Mouse (Mus musculus) left cerebral cortex, postnatal 25 days (tissue): ENCODE results near the gene Tmod3. TPM values are rescaled to one million over a fixed set of nuclear protein-coding genes. Genes with fewer than 3 reads are reported as not detected.

Experiments
- DNase-seq, 2 experiments: peaks; one replicate each; pipeline ENCODE4 v3.0.0; 2022; ENCODE audit warnings: low spot score in 2 of 2, mixed read lengths in 1 of 2
- intact Hi-C: fragments of 180-260 bp; cut with DNase I; formaldehyde crosslinking; loops from one replicate; pipeline ENCODE4 v1.15.1; 2025
- total RNA-seq, 2 experiments: library from RNA; stranded (reverse); gene quantifications; 2 replicates each; pipeline ENCODE4 v1.2.3; 2021

The Tmod3 gene
- 10 to 100 TPM; 47.2 to 53.0 TPM for total RNA-seq

DNA sequence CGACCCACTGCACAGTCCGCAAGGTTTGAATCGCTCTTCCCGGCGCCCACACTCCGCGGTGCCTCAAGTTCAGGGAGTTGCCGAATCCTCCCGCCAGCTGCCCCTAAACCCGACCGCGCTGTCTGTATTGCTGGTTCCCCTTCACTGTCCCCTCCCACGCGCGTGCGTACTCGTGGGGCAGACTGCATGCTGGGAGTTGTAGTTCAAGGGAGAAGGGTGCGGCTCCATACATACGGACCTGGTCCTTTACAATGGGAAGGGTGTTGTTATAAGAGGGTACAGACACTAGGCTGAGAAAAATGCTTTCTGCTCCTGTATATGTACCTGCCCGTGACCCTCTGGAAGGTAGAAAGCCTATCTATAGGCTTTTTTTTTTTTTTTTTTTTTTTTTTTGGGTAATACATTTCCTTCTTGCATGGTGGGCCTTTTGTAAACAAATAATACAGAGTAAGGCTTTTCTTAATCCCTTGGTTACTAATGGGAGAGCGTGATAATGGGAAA lies at the start of gene Tmod3:
TSS of gene Tmod3 (minus strand) at position 146 of the 501 bp plus-strand sequence.
- DNase-seq: peak; percentile 92 to 97
- intact Hi-C loops: no loop called here

DNA sequence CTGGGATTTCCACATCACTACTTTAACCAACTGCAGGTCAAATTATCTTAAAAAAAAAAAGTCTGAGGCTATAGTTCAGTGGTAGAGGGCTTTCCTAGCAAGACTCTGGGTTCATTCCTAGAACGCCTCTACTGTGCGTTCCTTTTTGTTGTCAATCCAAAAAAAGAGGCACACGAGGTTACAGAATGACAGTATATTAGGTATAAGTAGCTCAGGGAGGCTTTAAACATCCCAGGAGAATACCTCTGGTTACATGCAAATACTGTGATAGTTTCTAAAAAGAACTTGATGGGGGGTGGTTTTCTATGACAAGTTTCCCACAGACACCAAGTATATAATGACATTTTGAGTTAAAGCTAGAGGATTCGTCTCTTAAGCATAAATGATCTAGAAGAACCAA lies 48.0 kb upstream of the Tmod3 start:
- intact Hi-C loops: no loop called here
- DNase-seq: no peak

DNA sequence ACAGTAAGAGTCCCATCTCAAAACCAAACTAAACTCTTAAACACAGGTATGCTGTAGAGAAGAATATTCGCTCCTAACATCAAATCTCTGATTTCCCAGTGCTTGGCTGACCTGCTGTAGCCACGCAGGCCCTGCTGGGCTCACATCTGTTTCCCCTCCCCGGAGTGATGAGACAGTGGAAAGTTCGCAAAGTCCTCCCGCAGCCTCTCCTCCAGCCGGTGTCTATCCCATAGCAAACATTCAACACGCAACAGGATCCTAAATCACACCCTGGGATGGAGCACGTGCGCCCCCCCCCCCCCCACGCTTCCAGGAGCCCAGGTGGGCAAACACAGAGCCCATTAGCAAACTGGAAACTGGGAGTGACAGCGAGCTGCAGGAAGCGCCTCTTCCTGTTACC lies 42.1 kb upstream of the Tmod3 start:
- intact Hi-C loops: no loop called here
- no peak for DNase-seq

DNA sequence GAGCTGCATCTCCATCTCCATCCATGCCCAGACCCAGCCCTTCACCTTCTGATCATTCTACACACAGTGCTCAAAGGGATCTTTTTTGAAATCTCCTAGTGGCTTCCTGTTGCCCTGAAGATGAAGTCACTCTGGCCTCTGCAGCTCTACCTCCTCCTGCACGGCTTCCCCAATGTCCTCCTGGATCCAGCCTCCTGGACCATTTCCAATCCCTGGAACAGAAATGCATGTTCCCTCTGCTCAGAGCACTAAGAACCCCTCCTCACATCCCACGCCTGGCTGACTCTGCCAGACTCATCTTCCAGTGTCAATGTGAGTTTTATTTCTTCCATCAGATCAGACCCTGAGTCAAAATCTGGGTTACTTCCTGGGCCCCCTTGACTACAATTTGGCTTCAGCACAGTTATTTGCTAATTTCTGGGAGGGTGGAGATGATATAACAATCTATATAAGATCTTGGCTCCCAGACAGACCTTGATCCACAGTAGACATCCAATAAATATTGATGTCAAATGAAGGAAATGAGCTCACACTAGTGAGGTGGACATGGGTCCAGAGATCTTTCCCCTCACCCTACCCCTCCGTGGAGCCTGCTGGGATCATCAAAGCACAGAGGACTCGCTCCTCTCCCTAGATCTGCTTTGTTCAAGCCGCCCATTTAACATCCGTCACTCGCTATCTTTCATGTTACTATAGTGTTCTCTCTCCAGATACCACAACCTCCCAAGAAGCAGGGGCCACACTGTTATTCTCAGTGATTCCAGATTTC lies 40.9 kb upstream of the Tmod3 start:
- DNase-seq: peak; percentile 40 to 69
- intact Hi-C loops: no loop called here

DNA sequence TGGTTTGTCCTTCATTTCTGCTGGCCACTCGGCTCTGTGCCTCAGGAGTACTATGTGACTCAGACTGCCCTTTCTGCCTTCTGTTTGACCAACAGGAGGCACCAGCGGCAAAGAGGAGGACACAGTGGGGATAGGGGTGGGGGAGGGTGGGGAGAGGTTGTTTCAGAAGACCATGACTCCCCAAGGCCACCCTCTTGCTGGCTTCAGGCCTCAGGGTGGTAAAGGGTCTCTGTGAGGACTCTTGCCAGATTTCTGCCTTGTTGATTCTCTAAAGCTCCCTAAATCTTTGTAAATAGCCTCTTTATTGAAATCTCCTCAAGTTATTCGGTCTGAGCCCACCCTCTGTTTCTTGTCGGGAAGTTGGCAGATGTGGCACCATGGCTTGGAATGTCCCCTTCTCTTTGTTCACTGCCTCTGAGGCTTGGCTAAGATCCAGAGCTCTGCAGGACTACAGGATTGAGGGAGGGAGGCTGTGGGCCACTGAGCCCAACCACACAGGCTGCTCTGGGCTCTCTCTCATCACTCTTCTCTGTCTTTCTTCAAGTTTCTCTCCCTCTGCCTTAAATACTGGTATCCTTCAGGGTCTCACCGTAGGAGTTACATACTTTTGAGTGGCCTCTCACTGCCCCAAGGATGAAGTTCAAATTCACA lies 39.9 kb upstream of the Tmod3 start:
- intact Hi-C loops: no loop called here
- peak in 1 of 2 experiments; percentile 61 for DNase-seq

DNA sequence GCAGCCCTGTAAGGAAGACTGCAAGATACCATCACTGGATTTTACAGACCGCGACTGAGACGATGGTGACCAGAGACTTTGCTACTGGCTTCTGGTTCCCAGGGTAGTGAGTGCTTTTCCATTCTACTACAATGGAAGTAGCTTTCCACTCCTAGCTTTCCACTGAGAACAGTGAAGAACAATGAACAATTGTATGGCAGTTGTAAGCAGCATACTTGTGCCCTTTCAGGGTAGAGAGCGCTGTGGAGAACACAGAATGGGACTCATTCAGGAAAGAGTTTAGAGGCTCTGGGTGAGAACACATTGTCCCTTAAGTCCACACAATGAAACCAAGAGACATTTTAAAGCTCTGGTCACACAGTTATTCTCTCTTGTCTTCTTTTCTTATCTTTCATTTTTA lies 38.1 kb upstream of the Tmod3 start:
- no peak for DNase-seq
- intact Hi-C loops: loop anchor here (2.0 kb wide), 1 partner anchor 85 kb away; no protein-coding TSS in a partner anchor

DNA sequence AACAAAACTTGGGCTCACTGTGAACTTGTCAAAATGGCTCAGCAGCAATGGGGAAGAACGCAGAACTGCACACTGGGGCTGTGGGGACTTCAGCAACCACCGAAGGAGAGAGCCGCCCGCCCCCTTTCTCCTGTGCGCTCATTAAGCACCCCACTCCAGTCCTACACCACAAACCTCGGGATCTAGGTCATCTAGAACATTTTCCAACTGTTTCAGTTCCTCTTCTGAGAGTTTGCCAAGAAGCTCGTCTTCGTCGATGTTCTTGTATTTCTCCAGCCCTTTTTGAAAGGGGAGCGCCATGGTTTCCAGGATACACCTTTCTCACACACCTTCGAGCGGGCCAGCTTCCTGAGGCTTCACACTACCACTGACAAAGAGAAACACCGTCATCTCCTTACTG lies 37.6 kb upstream of the Tmod3 start:
- intact Hi-C loops: loop anchor here (2.0 kb wide), 1 partner anchor 86 kb away; no protein-coding TSS in a partner anchor
- peak in 1 of 2 experiments; percentile 18 for DNase-seq

DNA sequence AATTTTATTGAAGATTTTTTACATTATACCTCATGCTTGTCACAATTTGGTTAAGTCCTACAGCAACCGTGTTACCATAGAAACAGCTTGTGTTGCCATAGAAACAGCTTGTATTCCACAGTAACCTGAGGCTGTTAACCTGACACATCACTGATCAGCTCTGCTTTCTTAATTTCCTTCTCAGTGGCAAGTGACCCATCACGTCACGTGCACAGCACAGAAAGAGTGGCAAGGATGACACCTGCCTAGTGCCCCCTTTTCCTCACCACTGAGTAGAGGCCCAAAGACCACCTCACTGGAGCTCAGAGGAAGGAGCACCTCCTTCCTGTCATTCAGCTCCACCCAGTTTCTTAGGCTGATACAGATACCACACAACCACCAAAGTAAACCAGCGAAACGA lies 34.0 kb upstream of the Tmod3 start:
- intact Hi-C loops: no loop called here
- DNase-seq: peak; percentile 56 to 57

DNA sequence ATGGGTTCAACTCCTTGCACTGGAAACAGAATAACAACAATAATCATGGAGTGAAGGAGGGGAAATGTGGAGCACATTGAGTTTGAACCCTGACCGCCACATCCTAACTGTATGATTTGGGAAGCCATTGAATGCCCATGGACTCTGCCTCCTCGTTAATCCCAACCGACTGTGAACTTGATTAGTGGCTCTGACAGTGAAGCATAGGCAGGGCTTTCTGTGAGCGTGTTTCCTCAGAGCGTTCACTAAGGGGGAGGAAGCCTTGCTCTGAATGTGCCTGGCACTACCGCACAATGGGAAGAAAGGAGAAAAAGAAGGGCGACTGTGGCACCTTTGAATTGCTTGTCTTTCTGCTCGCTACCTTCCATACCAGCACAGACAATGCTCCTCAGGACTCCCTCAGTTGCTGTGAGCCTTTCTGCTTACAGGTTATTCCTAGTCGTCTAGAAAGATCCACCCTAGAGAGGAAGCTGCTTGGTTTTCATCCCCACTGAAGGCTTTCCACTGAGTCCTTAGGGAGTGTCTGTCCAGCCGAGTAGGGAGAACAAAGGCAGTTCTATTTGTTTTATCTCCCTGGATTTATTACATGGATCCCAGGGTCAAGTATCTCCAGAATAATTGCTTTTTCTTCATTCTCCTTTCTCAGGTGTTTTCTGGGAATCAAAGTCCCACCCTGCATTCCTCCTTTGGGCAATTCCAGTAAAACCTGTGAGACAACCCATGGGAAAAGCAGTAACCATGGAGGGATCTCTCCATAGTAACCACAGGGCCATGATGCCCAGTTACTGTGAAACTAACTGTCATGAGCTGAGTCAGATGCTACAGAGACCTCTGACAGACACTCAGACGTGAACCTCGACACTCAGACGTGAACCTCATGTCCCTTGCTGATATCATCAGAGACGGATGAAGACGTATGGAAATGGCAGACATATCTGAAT lies 30.7 kb upstream of the Tmod3 start:
- intact Hi-C loops: loop anchor here (10.0 kb wide), 1 partner anchor 295 kb away; no protein-coding TSS in a partner anchor
- no peak for DNase-seq

DNA sequence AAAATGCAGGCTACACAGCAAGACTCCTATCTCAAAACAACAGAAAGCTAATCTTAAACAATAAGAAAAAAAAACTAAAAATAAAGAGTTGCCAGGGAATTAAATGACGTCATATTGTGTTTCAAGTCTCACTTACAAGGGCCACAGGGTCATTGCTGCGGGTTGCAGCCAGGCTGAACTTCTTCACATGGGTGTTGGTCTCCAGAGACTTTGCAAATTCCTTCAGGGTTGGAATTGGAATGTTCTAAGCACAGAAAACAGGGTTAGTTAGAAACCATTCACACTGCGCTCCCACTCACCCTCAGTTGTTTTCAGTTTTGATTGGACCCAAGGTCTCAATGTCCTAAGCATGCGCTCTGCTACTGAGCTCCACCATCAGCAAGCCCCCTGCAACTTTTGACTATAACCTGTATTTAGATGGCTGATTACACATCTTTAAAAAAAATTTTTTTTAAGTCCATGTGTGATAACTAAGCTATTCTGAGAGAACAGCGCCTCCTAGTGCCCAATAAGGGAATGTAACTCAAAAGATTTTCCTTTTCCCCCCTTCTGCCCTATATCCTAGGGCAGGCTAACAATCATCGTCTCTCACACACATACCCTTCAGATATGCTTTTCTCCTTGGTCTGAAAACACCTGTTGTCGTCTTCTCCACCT lies 22.4 kb upstream of the Tmod3 start:
- no peak for DNase-seq
- intact Hi-C loops: loop anchor here (5.0 to 10.0 kb wide), 2 partner anchors 60 to 287 kb away; no protein-coding TSS in a partner anchor

DNA sequence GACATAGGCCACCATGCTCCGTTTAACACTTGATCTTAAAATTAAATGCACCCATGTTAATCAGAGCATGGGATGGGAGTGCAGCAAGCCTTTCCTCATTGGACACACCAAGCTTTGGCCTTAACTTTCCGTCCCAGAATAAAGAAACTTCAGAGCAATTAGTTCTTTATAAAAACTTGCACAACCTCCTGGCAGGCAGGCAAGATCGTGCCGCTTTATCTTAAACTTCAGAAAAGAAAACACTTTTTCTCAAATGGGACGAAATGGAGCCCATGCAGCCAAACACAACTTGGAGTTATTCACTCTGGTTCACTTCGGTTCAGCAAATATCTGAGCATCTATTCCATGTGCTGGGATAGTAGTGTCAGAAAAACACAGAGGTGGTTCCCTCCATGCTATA lies 19.9 kb upstream of the Tmod3 start:
- no peak for DNase-seq
- intact Hi-C loops: no loop called here

DNA sequence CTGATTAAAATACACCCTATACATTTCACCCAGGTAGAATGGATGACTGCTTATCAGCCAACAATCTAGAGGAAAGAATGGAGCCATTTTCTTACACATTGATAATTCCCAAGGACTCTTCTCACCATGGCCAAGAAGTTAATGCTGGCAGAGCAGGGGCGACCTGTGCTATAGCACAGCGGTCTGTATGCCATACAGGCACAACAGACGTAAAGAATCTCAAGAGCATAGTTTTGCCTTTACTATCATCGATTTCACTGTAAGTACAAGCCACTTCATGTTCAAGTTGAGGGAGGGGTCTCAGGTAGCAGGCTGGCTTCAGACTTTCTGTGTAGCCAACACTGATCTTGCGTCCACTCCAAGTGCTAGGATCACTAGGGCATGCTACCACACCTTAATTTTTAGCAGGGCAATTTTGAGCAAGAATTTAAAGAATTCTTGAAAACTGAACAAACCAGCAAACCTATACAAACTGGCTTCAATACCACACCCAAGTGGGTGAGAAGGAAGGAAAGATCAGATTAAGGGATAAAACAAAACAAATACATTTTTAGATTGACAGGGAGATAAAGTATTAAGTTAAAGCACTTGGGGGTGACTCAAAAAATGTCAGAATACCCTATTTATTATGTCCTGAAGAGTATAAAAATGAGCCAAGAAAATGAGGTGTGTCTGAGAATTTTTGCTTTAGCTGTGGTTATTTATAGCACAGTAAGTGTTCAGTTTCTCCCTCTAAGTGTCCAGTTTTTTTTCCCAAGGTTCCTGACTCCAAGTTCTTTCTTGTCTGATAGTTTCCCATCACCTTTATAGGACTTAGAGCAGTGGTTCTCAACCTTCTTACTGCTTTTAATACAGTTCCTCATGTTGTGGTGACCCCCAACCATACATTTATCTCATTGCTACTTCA lies 11.8 kb upstream of the Tmod3 start:
- intact Hi-C loops: no loop called here

DNA sequence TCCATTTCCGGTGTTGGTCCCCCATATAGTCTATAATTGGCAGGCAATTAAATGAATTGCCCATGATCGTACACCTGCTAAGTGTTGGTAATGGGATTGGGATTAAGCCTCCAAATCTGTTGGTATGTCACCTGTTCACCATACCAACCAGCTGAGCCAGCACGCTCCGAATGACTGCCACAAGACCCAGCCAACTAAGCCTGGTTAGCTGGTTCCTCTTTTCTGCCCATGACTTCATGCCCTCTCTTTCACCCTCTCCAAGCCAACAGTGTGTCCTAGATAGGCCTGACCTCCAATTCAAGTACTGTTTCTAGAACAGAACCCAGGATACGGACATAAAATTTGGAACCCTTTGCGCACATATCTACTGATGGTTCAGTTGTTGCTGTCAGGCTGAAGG lies 8.9 kb upstream of the Tmod3 start:
- intact Hi-C loops: no loop called here
- no peak for DNase-seq

More for the DNA sequence above, 11.8 kb upstream of the Tmod3 start:
- no peak for DNase-seq

DNA sequence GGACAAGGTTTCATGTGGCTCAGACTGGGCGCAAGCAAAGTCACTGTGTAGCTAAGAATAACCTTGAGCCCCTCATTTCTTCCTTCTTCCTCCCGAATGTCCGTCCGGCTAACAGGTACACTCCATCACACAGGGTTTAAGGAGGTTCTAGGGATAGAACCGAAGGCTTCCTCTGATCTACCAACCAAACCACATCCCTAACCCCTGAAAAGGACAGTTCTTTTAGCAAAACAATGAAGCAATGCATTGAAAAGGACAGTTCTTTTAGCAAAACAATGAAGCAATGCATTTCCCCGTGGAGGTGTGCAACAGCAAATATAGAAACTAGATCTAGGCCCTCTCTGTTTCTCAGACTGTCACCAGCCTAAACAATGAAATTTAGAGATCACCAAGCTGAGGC lies 5.4 kb upstream of the Tmod3 start:
- no peak for DNase-seq

DNA sequence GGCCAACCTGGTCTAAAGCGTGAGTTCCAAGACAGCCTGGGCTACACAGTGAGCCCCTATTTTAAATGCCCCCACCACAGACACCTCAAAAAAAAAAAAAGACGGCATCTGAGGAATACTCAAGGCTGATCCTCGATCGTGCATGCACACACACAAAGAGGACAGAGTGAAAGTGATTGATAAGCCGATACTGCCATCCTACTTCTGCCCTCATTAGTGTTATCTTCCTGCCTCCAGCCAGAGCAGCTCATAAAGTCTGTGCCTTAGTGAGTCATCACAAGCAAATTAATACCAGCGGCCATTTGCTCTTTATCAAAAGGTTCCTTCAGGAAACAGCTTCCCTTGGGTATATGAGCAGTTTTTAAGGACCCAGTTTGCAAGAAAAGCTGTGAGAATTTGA lies 4.2 kb upstream of the Tmod3 start:
- intact Hi-C loops: no loop called here
- no peak for DNase-seq

More for the DNA sequence above, 5.4 kb upstream of the Tmod3 start:
- intact Hi-C loops: no loop called here

DNA sequence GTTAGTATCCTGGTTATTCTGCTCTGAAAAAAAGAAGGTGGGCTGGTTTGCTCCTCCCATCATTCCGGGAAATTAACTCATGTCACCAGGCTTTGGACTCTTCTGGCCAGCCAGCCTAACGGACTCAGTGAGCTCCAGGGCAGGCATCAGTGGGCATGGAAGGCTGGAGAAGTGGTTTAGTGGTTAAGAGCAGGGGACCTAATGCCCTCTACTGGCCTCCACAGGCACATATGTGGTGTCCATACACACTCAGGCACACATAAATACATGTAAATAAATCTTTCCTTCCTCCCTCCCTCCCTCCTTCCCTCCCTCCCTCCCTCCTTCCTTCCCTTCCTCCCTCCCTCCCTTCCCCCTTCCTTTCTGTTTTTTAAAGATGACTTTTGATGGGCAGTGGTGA lies 3.7 kb upstream of the Tmod3 start:
- no peak for DNase-seq
- intact Hi-C loops: no loop called here

DNA sequence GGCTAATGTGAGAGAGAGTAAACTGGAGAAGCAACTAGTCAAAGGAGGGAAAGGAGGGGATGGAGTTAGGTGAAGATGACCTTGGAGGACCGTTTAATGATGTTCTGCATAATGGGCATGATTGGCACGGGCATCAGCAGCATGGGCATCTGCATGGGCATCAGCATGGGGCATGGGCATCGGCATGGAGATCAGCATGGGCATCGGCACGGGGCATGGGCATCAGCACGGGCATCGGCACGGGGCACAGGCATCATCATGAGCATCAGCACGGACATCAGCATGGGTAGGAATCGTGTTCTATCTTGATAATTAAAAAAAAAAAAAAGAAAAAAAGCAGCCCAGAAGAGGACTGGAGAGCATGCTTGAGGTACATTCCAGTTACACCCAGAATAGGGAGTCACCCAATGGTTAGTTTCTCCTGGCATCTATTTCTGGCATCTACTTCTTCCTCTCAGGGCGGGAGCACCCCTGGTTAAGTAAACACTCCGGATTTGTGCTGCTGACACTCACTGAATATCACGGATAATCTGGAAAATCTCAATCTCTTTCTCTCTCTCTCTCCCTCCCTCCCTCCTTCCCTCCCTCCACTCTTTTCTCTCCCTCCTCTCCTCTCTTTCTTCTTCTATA lies 1.7 kb upstream of the Tmod3 start:
- no peak for DNase-seq

DNA sequence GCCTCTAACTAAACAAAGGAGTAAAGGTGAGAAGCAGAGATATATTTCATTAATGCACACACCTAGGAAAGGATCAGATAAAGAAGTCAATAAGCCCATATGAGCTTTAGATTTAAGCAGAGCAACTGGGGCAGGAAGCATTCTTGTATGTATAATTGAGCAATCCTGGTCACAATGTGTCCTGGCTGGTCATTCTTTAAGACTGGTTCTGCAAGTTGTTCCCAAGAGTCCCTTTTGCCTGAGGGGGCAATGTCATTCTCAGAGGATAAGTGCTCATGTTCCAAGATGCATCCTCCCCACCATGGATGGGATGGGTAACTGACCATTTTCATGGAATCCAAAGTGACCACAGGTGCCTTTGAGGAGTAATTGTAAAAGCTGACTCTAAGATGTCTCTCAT lies 896 bp upstream of the Tmod3 start:
- intact Hi-C loops: no loop called here
- DNase-seq: no peak

More for the DNA sequence above, 1.7 kb upstream of the Tmod3 start:
- intact Hi-C loops: no loop called here
